Mouse (Mus musculus) lung, adult 2 months (tissue): Measurements from ENCODE around the gene Npdc1.

Source experiments
- CTCF ChIP-seq: fragments of 200-500 bp; IDR thresholded peaks from 2 replicates; pipeline ENCODE4 v1.5.1; 2011; ENCODE audit warnings: mild to moderate bottlenecking, low read length, control low read depth; ENCODE audit not compliant: insufficient read depth
- POLR2A ChIP-seq: fragments of 200-500 bp; IDR thresholded peaks from 2 replicates; pipeline ENCODE4 v1.6.1; 2011; ENCODE audit warnings: low read depth, mild to moderate bottlenecking, control low read depth, low read length, borderline replicate concordance; ENCODE audit errors: extremely low read depth

GRCm38 (mm10) chr2:25402972-25403601 lies 3.9 kb downstream of the Npdc1 start:
- TF ChIP-seq CTCF (no peak), POLR2A (peak; percentile 59; the same call in 1 of the 2 replicates)
